Mouse (Mus musculus): ENCODE measurements at regions not wholly inside any gene's neighbourhood (a gene's known extent, or its start where the extent isn't known, plus 50 kb on each side); places are given as distances from the start of the nearest gene placed in this dataset.

GRCm38 (mm10) chr16:55726538-55726937 is 112.2 kb downstream of the Nfkbiz start:
- Histone ChIP-seq H3K4me2 (ENCODE audit: low read depth, severe bottlenecking) (no peak overlapping the region), H3K9ac (ENCODE audit: low read length) (no peak overlapping the region), H3K36me3 (ENCODE audit: control insufficient read depth, insufficient read depth, low read length) (no peaks in the 10 kb centered on the region), H3K4me1 (ENCODE audit: control insufficient read depth, insufficient read depth, low read length) (no peaks in the 10 kb centered on the region), H3K27ac (replicated peaks; ENCODE audit: low read depth, low read length) (no peak overlapping the region), H3K27me3 (ENCODE audit: control insufficient read depth, insufficient read depth, low read length) (no peaks in the 10 kb centered on the region), H3K9me3 (ENCODE audit: control insufficient read depth, low read length) (no peaks in the 10 kb centered on the region), H3K4me3 (ENCODE audit: low read depth, low read length) (no peak overlapping the region)
- 33% methylated on average over 3 of the region's 3 CpGs for WGBS
- ATAC-seq (ENCODE audit: insufficient number of reproducible peaks, low FRiP score, low TSS enrichment, low read depth), result no peak
- no peak for DNase-seq (ENCODE audit: low spot score)

GRCm38 (mm10) chr16:55720430-55720829 is 118.3 kb downstream of the Nfkbiz start:
- no peak overlapping the region for H3K4me3 ChIP-seq (ENCODE audit: low read depth, low read length)
- no peak overlapping the region for H3K27ac ChIP-seq (replicated peaks; ENCODE audit: low read depth, low read length)
- H3K4me1 ChIP-seq (ENCODE audit: control insufficient read depth, insufficient read depth, low read length), result no peaks in the 10 kb centered on the region
- WGBS, result 47% methylated on average over 3 of the region's 3 CpGs
- no peak overlapping the region for H3K9ac ChIP-seq (ENCODE audit: low read length)
- no peaks in the 10 kb centered on the region for H3K9me3 ChIP-seq (ENCODE audit: control insufficient read depth, low read length)
- H3K27me3 ChIP-seq (ENCODE audit: control insufficient read depth, insufficient read depth, low read length), result no peaks in the 10 kb centered on the region
- H3K4me2 ChIP-seq (ENCODE audit: low read depth, severe bottlenecking), result no peak overlapping the region
- DNase-seq (ENCODE audit: low spot score) (no peak), ATAC-seq (ENCODE audit: insufficient number of reproducible peaks, low FRiP score, low TSS enrichment, low read depth) (no peak)
- H3K36me3 ChIP-seq (ENCODE audit: control insufficient read depth, insufficient read depth, low read length), result no peaks in the 10 kb centered on the region

DNA sequence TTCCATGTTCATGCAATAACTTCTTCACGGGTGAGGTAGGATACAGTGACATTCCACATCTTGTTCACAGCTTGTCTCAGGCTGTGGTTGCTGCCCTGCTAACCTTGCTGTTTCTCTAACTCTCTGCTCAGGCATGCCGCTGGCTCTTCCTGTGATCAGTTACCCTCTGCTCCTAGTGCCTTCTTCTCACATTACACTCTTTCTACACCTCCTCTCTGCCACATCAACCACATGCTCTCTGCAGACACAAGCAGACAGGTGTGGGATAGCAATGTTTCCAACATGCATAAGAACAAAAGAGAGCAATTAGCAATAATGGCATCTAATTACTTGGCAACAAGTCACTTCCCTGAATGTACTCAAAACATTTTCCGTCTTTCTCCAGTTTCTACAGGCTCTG is 128.7 kb downstream of the Nfkbiz start:
- H3K36me3 ChIP-seq (ENCODE audit: control insufficient read depth, insufficient read depth, low read length), result no peaks in the 10 kb centered on the region
- H3K27ac ChIP-seq (replicated peaks; ENCODE audit: low read depth, low read length), result no peak overlapping the region
- no peaks in the 10 kb centered on the region for H3K27me3 ChIP-seq (ENCODE audit: control insufficient read depth, insufficient read depth, low read length)
- H3K9ac ChIP-seq (ENCODE audit: low read length), result no peak overlapping the region
- H3K4me2 ChIP-seq (ENCODE audit: low read depth, severe bottlenecking), result no peak overlapping the region
- WGBS, result 55% methylated on average over 3 of the region's 3 CpGs
- DNase-seq (ENCODE audit: low spot score), result no peak
- no peak for ATAC-seq (ENCODE audit: insufficient number of reproducible peaks, low FRiP score, low TSS enrichment, low read depth)
- H3K4me3 ChIP-seq (ENCODE audit: low read depth, low read length), result no peak overlapping the region
- no peaks in the 10 kb centered on the region for H3K9me3 ChIP-seq (ENCODE audit: control insufficient read depth, low read length)
- H3K4me1 ChIP-seq (ENCODE audit: control insufficient read depth, insufficient read depth, low read length), result no peaks in the 10 kb centered on the region

GRCm38 (mm10) chr16:55706502-55706901 is 132.2 kb downstream of the Nfkbiz start:
- DNase-seq (ENCODE audit: low spot score) (no peak), ATAC-seq (ENCODE audit: insufficient number of reproducible peaks, low FRiP score, low TSS enrichment, low read depth) (no peak)
- no peak overlapping the region for H3K4me3 ChIP-seq (ENCODE audit: low read depth, low read length)
- H3K27me3 ChIP-seq (ENCODE audit: control insufficient read depth, insufficient read depth, low read length), result no peaks in the 10 kb centered on the region
- no peak overlapping the region for H3K9ac ChIP-seq (ENCODE audit: low read length)
- no peak overlapping the region for H3K27ac ChIP-seq (replicated peaks; ENCODE audit: low read depth, low read length)
- H3K4me1 ChIP-seq (ENCODE audit: control insufficient read depth, insufficient read depth, low read length), result no peaks in the 10 kb centered on the region
- H3K4me2 ChIP-seq (ENCODE audit: low read depth, severe bottlenecking), result no peak overlapping the region
- no peaks in the 10 kb centered on the region for H3K9me3 ChIP-seq (ENCODE audit: control insufficient read depth, low read length)
- no peaks in the 10 kb centered on the region for H3K36me3 ChIP-seq (ENCODE audit: control insufficient read depth, insufficient read depth, low read length)

GRCm38 (mm10) chr16:55698489-55698892 is 140.2 kb downstream of the Nfkbiz start:
- Histone ChIP-seq H3K4me1 (ENCODE audit: control insufficient read depth, insufficient read depth, low read length) (no peaks in the 10 kb centered on the region), H3K4me3 (ENCODE audit: low read depth, low read length) (no peak overlapping the region), H3K9me3 (ENCODE audit: control insufficient read depth, low read length) (no peaks in the 10 kb centered on the region), H3K27ac (replicated peaks; ENCODE audit: low read depth, low read length) (no peak overlapping the region), H3K27me3 (ENCODE audit: control insufficient read depth, insufficient read depth, low read length) (no peaks in the 10 kb centered on the region), H3K4me2 (ENCODE audit: low read depth, severe bottlenecking) (no peak overlapping the region), H3K36me3 (ENCODE audit: control insufficient read depth, insufficient read depth, low read length) (no peaks in the 10 kb centered on the region), H3K9ac (ENCODE audit: low read length) (no peak overlapping the region)
- no peak for ATAC-seq (ENCODE audit: insufficient number of reproducible peaks, low FRiP score, low TSS enrichment, low read depth)
- DNase-seq (ENCODE audit: low spot score), result no peak
- 82% methylated on average over 3 of the region's 3 CpGs for WGBS

GRCm38 (mm10) chr16:55691069-55691468 is 147.6 kb downstream of the Nfkbiz start:
- Histone ChIP-seq H3K4me1 (ENCODE audit: control insufficient read depth, insufficient read depth, low read length) (no peaks in the 10 kb centered on the region), H3K9me3 (ENCODE audit: control insufficient read depth, low read length) (no peaks in the 10 kb centered on the region), H3K27me3 (ENCODE audit: control insufficient read depth, insufficient read depth, low read length) (no peaks in the 10 kb centered on the region), H3K36me3 (ENCODE audit: control insufficient read depth, insufficient read depth, low read length) (no peaks in the 10 kb centered on the region), H3K4me2 (ENCODE audit: low read depth, severe bottlenecking) (no peak overlapping the region), H3K27ac (replicated peaks; ENCODE audit: low read depth, low read length) (no peak overlapping the region), H3K9ac (ENCODE audit: low read length) (no peak overlapping the region), H3K4me3 (ENCODE audit: low read depth, low read length) (no peak overlapping the region)
- ATAC-seq (ENCODE audit: insufficient number of reproducible peaks, low FRiP score, low TSS enrichment, low read depth) (no peak), DNase-seq (ENCODE audit: low spot score) (no peak)
- 81% methylated on average over 2 of the region's 2 CpGs for WGBS

GRCm38 (mm10) chr16:55663946-55664345 is 174.8 kb downstream of the Nfkbiz start:
- 90% methylated on average over 1 of the region's 1 CpGs for WGBS

DNA sequence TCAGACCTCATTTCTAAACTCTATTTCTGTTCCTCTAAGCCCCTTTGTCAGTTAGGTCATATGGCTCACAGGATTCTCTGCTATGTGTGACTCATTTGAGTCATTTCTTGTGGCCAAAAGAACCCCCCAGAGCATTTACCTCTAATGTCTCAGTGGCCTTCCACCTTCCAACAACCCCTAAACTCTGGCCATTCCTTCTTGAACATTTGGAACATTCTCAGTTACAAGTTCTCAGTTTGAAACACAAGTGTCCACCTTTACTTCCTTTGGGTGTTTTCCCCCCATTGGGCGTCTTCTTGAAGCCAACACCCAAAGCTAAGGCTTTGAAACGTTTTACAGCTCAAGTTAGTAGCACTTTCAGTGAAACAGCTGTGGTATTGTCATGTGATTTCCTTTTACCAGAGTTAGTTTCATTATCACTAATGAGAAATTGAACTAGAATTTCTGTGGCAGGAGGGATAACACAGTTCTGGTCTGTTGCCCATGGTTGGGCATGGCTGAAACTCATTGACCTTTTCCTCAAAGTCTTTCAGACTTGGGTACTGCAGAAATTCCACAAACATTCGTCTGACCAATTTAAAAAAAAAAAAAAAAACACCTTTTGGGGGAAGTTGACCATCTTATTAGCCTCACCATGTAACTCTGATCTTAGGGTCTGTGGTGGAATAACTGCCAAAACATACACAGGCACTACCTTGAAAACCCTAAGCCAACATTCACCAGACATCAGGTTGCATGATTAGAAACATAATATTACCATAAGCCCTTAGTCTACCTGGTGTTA is 201.8 kb downstream of the Nfkbiz start:
- no peak for DNase-seq (ENCODE audit: low spot score)

More at GRCm38 (mm10) chr16:55663946-55664345, 174.8 kb downstream of the Nfkbiz start:
- Histone ChIP-seq H3K27ac (replicated peaks; ENCODE audit: low read depth, low read length) (no peak overlapping the region), H3K36me3 (ENCODE audit: control insufficient read depth, insufficient read depth, low read length) (no peaks in the 10 kb centered on the region), H3K4me1 (ENCODE audit: control insufficient read depth, insufficient read depth, low read length) (no peaks in the 10 kb centered on the region), H3K9me3 (ENCODE audit: control insufficient read depth, low read length) (no peaks in the 10 kb centered on the region), H3K9ac (ENCODE audit: low read length) (no peak overlapping the region), H3K27me3 (ENCODE audit: control insufficient read depth, insufficient read depth, low read length) (no peaks in the 10 kb centered on the region), H3K4me2 (ENCODE audit: low read depth, severe bottlenecking) (no peak overlapping the region), H3K4me3 (ENCODE audit: low read depth, low read length) (no peak overlapping the region)
- ATAC-seq (ENCODE audit: insufficient number of reproducible peaks, low FRiP score, low TSS enrichment, low read depth) (no peak), DNase-seq (ENCODE audit: low spot score) (no peak)

DNA sequence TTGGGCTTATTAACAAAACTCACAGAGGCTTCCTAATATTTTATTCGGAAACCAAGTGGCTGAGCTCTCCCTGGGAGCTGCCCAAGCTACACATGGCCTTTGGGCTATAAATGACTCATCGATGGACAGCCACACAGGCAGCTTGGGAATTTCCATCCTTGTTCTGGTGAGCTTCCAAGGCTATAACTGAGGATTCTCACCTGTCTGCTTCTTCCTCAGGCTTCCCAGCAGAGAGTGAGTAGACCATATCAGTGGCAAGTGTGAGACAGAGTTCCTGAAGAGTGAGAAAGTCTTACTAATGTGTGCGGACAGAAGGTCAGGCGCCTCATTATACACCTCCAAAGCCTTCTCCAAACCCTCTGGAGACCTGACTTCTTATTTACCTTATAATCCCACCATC is 202.5 kb downstream of the Nfkbiz start:
- H3K9ac ChIP-seq (ENCODE audit: low read length), result no peak overlapping the region
- no peaks in the 10 kb centered on the region for H3K27me3 ChIP-seq (ENCODE audit: control insufficient read depth, insufficient read depth, low read length)
- DNase-seq (ENCODE audit: low spot score), result no peak
- H3K4me3 ChIP-seq (ENCODE audit: low read depth, low read length), result no peak overlapping the region
- H3K4me2 ChIP-seq (ENCODE audit: low read depth, severe bottlenecking), result no peak overlapping the region
- WGBS, result 85% methylated on average over 4 of the region's 4 CpGs
- ATAC-seq (ENCODE audit: insufficient number of reproducible peaks, low FRiP score, low TSS enrichment, low read depth), result no peak
- H3K4me1 ChIP-seq (ENCODE audit: control insufficient read depth, insufficient read depth, low read length), result no peaks in the 10 kb centered on the region
- H3K9me3 ChIP-seq (ENCODE audit: control insufficient read depth, low read length), result no peaks in the 10 kb centered on the region
- no peaks in the 10 kb centered on the region for H3K36me3 ChIP-seq (ENCODE audit: control insufficient read depth, insufficient read depth, low read length)
- no peak overlapping the region for H3K27ac ChIP-seq (replicated peaks; ENCODE audit: low read depth, low read length)

More for the DNA sequence above, 201.8 kb downstream of the Nfkbiz start:
- H3K36me3 ChIP-seq (ENCODE audit: control insufficient read depth, insufficient read depth, low read length), result no peaks in the 10 kb centered on the region
- WGBS, result 75% methylated on average over 3 of the region's 3 CpGs
- no peak overlapping the region for H3K4me2 ChIP-seq (ENCODE audit: low read depth, severe bottlenecking)
- no peak for ATAC-seq (ENCODE audit: insufficient number of reproducible peaks, low FRiP score, low TSS enrichment, low read depth)
- H3K4me3 ChIP-seq (ENCODE audit: low read depth, low read length), result no peak overlapping the region
- no peaks in the 10 kb centered on the region for H3K27me3 ChIP-seq (ENCODE audit: control insufficient read depth, insufficient read depth, low read length)
- no peaks in the 10 kb centered on the region for H3K4me1 ChIP-seq (ENCODE audit: control insufficient read depth, insufficient read depth, low read length)
- H3K9me3 ChIP-seq (ENCODE audit: control insufficient read depth, low read length), result no peaks in the 10 kb centered on the region
- H3K9ac ChIP-seq (ENCODE audit: low read length), result no peak overlapping the region
- H3K27ac ChIP-seq (replicated peaks; ENCODE audit: low read depth, low read length), result no peak overlapping the region

All from limb, embryonic 11.5 days (tissue).